ENCODE assay signal across 8 mouse cellular contexts in the genomic region with DNA sequence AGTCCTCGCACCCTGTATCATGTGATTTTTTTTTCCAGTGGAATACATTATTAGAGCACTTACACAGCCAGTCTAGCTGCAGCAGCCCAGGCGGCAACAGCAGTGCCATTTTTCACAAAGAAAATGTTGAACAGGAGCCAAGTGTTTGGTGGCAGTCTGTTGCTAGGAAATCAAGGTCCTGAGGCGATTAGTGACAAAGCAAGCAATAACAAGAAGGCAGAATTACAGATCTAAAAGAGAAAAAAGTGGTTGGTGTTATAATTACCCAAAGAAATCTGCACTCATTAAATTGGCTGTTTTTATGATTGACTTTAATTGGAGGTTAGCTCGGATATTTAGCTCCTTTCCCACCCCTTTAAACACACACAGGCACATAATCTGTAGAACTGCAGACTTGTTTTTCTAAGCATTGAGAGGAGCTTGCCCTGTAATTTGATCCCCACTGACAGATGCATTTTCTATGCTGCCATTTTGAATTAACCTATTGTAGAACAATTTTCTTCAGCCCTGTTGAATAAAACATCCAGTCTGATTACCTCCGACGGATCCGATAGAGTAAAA.
DNase-seq lines count a peak whose midpoint lies in the region; ATAC-seq and TF ChIP-seq lines count a peak whose summit lies in the region.
"Had no signal": no experiment of that assay in that cellular context is flagged by ENCODE, and none has a peak within 500 bp of the region (broad histone marks: within the 10 kb centered on the region; RNA-seq: fewer than 3 reads in every experiment).

No protein-coding gene starts in this region.

- peak; percentile 60; the same call in 1 of the 2 replicates for ATAC-seq in heart, embryonic 16.5 days (replicated peaks; ENCODE audit: extremely low read depth, insufficient read depth, low FRiP score)
- ATAC-seq in midbrain, embryonic 13.5 days: peak; percentile 94
- peak; percentile 56; the same call in 1 of the 2 replicates for ATAC-seq in stomach, embryonic 16.5 days (ENCODE audit: insufficient read depth, low FRiP score)

- no peaks in the 10 kb centered on the region for H3K9me3 ChIP-seq in heart, embryonic 16.5 days (replicated peaks; ENCODE audit: control insufficient read depth, low read length)
- H3K9me3 ChIP-seq in midbrain, embryonic 13.5 days: no peaks in the 10 kb centered on the region
- H3K9me3 ChIP-seq in stomach, embryonic 16.5 days (replicated peaks; ENCODE audit: control insufficient read depth, low read length): no peaks in the 10 kb centered on the region
- H3K9me3 ChIP-seq: liver, embryonic 15.5 days had no signal

- peaks cover 9% of the 10 kb centered on the region; the same call in 1 of the 2 replicates for H3K4me1 ChIP-seq in heart, embryonic 16.5 days (ENCODE audit: control insufficient read depth, insufficient read depth, low read length)
- peaks cover 33% of the 10 kb centered on the region for H3K4me1 ChIP-seq in midbrain, embryonic 13.5 days (replicated peaks)
- H3K4me1 ChIP-seq in stomach, embryonic 16.5 days (ENCODE audit: control insufficient read depth, insufficient read depth, low read length): peaks cover 10% of the 10 kb centered on the region; the same call in 1 of the 2 replicates
- H3K4me1 ChIP-seq: liver, embryonic 15.5 days had no signal

- no peak overlapping the region for H3K4me3 ChIP-seq in heart, embryonic 16.5 days (ENCODE audit: low read length)
- peak overlapping the region; percentile 9; the same call in 1 of the 2 replicates for H3K4me3 ChIP-seq in midbrain, embryonic 13.5 days (replicated peaks)
- no peak overlapping the region for H3K4me3 ChIP-seq in stomach, embryonic 16.5 days (replicated peaks; ENCODE audit: low read length)
- H3K4me3 ChIP-seq: liver, embryonic 15.5 days had no signal

- DNase-seq in brain, embryonic 14.5 days (ENCODE audit: low read depth): peak; percentile 99
- DNase-seq in embryo, embryonic 10 days (ENCODE audit: low spot score): peak; percentile 83
- DNase-seq in kidney, postnatal 4 days: peak; percentile 8 to 36
- DNase-seq in gastrocnemius, postnatal 4 days (ENCODE audit: low spot score in 2 of 2): no peak

- TF ChIP-seq CTCF in brain, embryonic 14.5 days (IDR thresholded peaks at IDR 0.05; ENCODE audit: borderline replicate concordance, extremely low read depth, insufficient read depth, insufficient read length): no peak

- H3K27me3 ChIP-seq in heart, embryonic 16.5 days (ENCODE audit: control insufficient read depth, insufficient read depth, low read length): no peaks in the 10 kb centered on the region
- H3K27me3 ChIP-seq in midbrain, embryonic 13.5 days: no peaks in the 10 kb centered on the region
- H3K27me3 ChIP-seq in stomach, embryonic 16.5 days (ENCODE audit: control insufficient read depth, insufficient read depth, low read length): no peaks in the 10 kb centered on the region
- H3K27me3 ChIP-seq: liver, embryonic 15.5 days had no signal

- WGBS in heart, embryonic 16.5 days: 42% methylated on average over 7 of the region's 7 CpGs
- 4% methylated on average over 7 of the region's 7 CpGs for WGBS in midbrain, embryonic 13.5 days
- 36% methylated on average over 7 of the region's 7 CpGs for WGBS in stomach, embryonic 16.5 days

- TF ChIP-seq POLR2A in brain, embryonic 14.5 days (IDR thresholded peaks at IDR 0.05; ENCODE audit: borderline replicate concordance, extremely low read depth, insufficient read depth, insufficient read length, poor library complexity, severe bottlenecking): no peak

- no peaks in the 10 kb centered on the region for H3K36me3 ChIP-seq in heart, embryonic 16.5 days (ENCODE audit: control insufficient read depth, insufficient read depth)
- no peaks in the 10 kb centered on the region for H3K36me3 ChIP-seq in midbrain, embryonic 13.5 days
- H3K36me3 ChIP-seq in stomach, embryonic 16.5 days (ENCODE audit: control insufficient read depth, insufficient read depth, low read length): no peaks in the 10 kb centered on the region
- H3K36me3 ChIP-seq: liver, embryonic 15.5 days had no signal

- peak overlapping the region; percentile 4; the same call in 1 of the 2 replicates for H3K4me2 ChIP-seq in heart, embryonic 16.5 days (ENCODE audit: low read depth, low read length)
- peak overlapping the region; percentile 42 for H3K4me2 ChIP-seq in midbrain, embryonic 13.5 days (replicated peaks)
- no peak overlapping the region for H3K4me2 ChIP-seq in stomach, embryonic 16.5 days (ENCODE audit: low read depth, low read length)
- H3K4me2 ChIP-seq: liver, embryonic 15.5 days had no signal

- H3K9ac ChIP-seq in heart, embryonic 16.5 days (ENCODE audit: low read length): no peak overlapping the region
- no peak overlapping the region for H3K9ac ChIP-seq in midbrain, embryonic 13.5 days (replicated peaks)
- no peak overlapping the region for H3K9ac ChIP-seq in stomach, embryonic 16.5 days (ENCODE audit: low read length)
- H3K9ac ChIP-seq: liver, embryonic 15.5 days had no signal

- H3K27ac ChIP-seq in heart, embryonic 16.5 days (ENCODE audit: low read length): peak overlapping the region; percentile 26
- H3K27ac ChIP-seq in midbrain, embryonic 13.5 days: peak overlapping the region; percentile 92
- H3K27ac ChIP-seq in stomach, embryonic 16.5 days (ENCODE audit: low read length): peak overlapping the region; percentile 18
- H3K27ac ChIP-seq: liver, embryonic 15.5 days had no signal

Comparison
In these comparisons a context has a peak if more than half of its experiments do, and no peak if none do; other contexts are left out.
1. DNase-seq: peak in brain, embryonic 14.5 days (single experiment), embryo, embryonic 10 days (single experiment) and kidney, postnatal 4 days (2 of 2); none in gastrocnemius, postnatal 4 days (0 of 2).
2. H3K27ac ChIP-seq: peak in every context shown above with its lines; median percentile 92 in midbrain, embryonic 13.5 days; 26 in heart, embryonic 16.5 days; 18 in stomach, embryonic 16.5 days.
3. Peak in every context shown above with its lines, with median percentiles within 50 percentile points of each other: ATAC-seq.